Mouse (Mus musculus): ENCODE measurements around the gene Gm45753. TPM values are rescaled to one million over a fixed set of nuclear protein-coding genes. Genes with fewer than 3 reads are reported as not detected.

Gm45753 gene
- polyA plus RNA-seq, 1 experiment from 2014 or later: not detected

- 79% methylated on average over 12 of the region's 12 CpGs for WGBS
- H3K27me3 ChIP-seq (ENCODE audit: control insufficient read depth, insufficient read depth, low read length): no peaks in the 10 kb centered on the region
- no peak for ATAC-seq (ENCODE audit: insufficient number of reproducible peaks, insufficient read depth, low FRiP score, low read depth)
- H3K4me2 ChIP-seq (ENCODE audit: low read length): no peak overlapping the region
- no peak overlapping the region for H3K9ac ChIP-seq (ENCODE audit: low read length)
- no peaks in the 10 kb centered on the region for H3K36me3 ChIP-seq (ENCODE audit: control insufficient read depth, insufficient read depth, low read length)
- H3K27ac ChIP-seq (replicated peaks in 1 of 2; ENCODE audit: control insufficient read depth in 1 of 2, insufficient read depth in 1 of 2, low read depth in 2 of 2, low read length in 2 of 2): no peak overlapping the region
- H3K4me1 ChIP-seq (ENCODE audit: control insufficient read depth in 2 of 2, insufficient read depth in 2 of 2, low read length in 2 of 2): no peaks in the 10 kb centered on the region
- no peaks in the 10 kb centered on the region for H3K9me3 ChIP-seq (ENCODE audit: control insufficient read depth, low read length)
- H3K4me3 ChIP-seq (ENCODE audit: control insufficient read depth in 1 of 2, insufficient read depth in 1 of 2, low read depth in 1 of 2, low read length in 2 of 2): no peak overlapping the region
These were observed 53.2 kb downstream of the Gm45753 start for GRCm38 (mm10) chr8:45255040-45255439.

- ATAC-seq (ENCODE audit: insufficient number of reproducible peaks, insufficient read depth, low FRiP score, low read depth): no peak
- Histone ChIP-seq H3K27me3 (ENCODE audit: control insufficient read depth, insufficient read depth, low read length) (no peaks in the 10 kb centered on the region), H3K27ac (replicated peaks in 1 of 2; ENCODE audit: control insufficient read depth in 1 of 2, insufficient read depth in 1 of 2, low read depth in 2 of 2, low read length in 2 of 2) (no peak overlapping the region), H3K4me3 (ENCODE audit: control insufficient read depth in 1 of 2, insufficient read depth in 1 of 2, low read depth in 1 of 2, low read length in 2 of 2) (no peak overlapping the region), H3K9me3 (ENCODE audit: control insufficient read depth, low read length) (no peaks in the 10 kb centered on the region), H3K9ac (ENCODE audit: low read length) (no peak overlapping the region), H3K36me3 (ENCODE audit: control insufficient read depth, insufficient read depth, low read length) (no peaks in the 10 kb centered on the region), H3K4me2 (ENCODE audit: low read length) (no peak overlapping the region), H3K4me1 (ENCODE audit: control insufficient read depth in 2 of 2, insufficient read depth in 2 of 2, low read length in 2 of 2) (no peaks in the 10 kb centered on the region)
- WGBS: 68% methylated on average over 8 of the region's 8 CpGs
These were observed 53.9 kb downstream of the Gm45753 start for GRCm38 (mm10) chr8:45254194-45254842.

GRCm38 (mm10) chr8:45253586-45253985 is 54.7 kb downstream of the Gm45753 start:
- no peaks in the 10 kb centered on the region for H3K9me3 ChIP-seq (ENCODE audit: control insufficient read depth, low read length)
- no peak for ATAC-seq (ENCODE audit: insufficient number of reproducible peaks, insufficient read depth, low FRiP score, low read depth)
- H3K9ac ChIP-seq (ENCODE audit: low read length): no peak overlapping the region
- 89% methylated on average over 1 of the region's 1 CpGs for WGBS
- H3K36me3 ChIP-seq (ENCODE audit: control insufficient read depth, insufficient read depth, low read length): no peaks in the 10 kb centered on the region
- no peaks in the 10 kb centered on the region for H3K4me1 ChIP-seq (ENCODE audit: control insufficient read depth in 2 of 2, insufficient read depth in 2 of 2, low read length in 2 of 2)
- no peaks in the 10 kb centered on the region for H3K27me3 ChIP-seq (ENCODE audit: control insufficient read depth, insufficient read depth, low read length)
- H3K4me2 ChIP-seq (ENCODE audit: low read length): no peak overlapping the region
- no peak overlapping the region for H3K4me3 ChIP-seq (ENCODE audit: control insufficient read depth in 1 of 2, insufficient read depth in 1 of 2, low read depth in 1 of 2, low read length in 2 of 2)
- no peak overlapping the region for H3K27ac ChIP-seq (replicated peaks in 1 of 2; ENCODE audit: control insufficient read depth in 1 of 2, insufficient read depth in 1 of 2, low read depth in 2 of 2, low read length in 2 of 2)

- Histone ChIP-seq H3K4me2 (ENCODE audit: low read length) (no peak overlapping the region), H3K36me3 (ENCODE audit: control insufficient read depth, insufficient read depth, low read length) (no peaks in the 10 kb centered on the region), H3K27ac (replicated peaks in 1 of 2; ENCODE audit: control insufficient read depth in 1 of 2, insufficient read depth in 1 of 2, low read depth in 2 of 2, low read length in 2 of 2) (no peak overlapping the region), H3K9me3 (ENCODE audit: control insufficient read depth, low read length) (no peaks in the 10 kb centered on the region), H3K4me3 (ENCODE audit: control insufficient read depth in 1 of 2, insufficient read depth in 1 of 2, low read depth in 1 of 2, low read length in 2 of 2) (no peak overlapping the region), H3K9ac (ENCODE audit: low read length) (no peak overlapping the region), H3K4me1 (ENCODE audit: control insufficient read depth in 2 of 2, insufficient read depth in 2 of 2, low read length in 2 of 2) (no peaks in the 10 kb centered on the region), H3K27me3 (ENCODE audit: control insufficient read depth, insufficient read depth, low read length) (no peaks in the 10 kb centered on the region)
- WGBS: 45% methylated on average over 2 of the region's 2 CpGs
- ATAC-seq (ENCODE audit: insufficient number of reproducible peaks, insufficient read depth, low FRiP score, low read depth): no peak
These were observed 55.2 kb downstream of the Gm45753 start for GRCm38 (mm10) chr8:45253111-45253510.

- Histone ChIP-seq H3K9ac (ENCODE audit: low read length) (no peak overlapping the region), H3K9me3 (ENCODE audit: control insufficient read depth, low read length) (no peaks in the 10 kb centered on the region), H3K4me3 (ENCODE audit: control insufficient read depth in 1 of 2, insufficient read depth in 1 of 2, low read depth in 1 of 2, low read length in 2 of 2) (no peak overlapping the region), H3K4me1 (ENCODE audit: control insufficient read depth in 2 of 2, insufficient read depth in 2 of 2, low read length in 2 of 2) (no peaks in the 10 kb centered on the region), H3K27ac (replicated peaks in 1 of 2; ENCODE audit: control insufficient read depth in 1 of 2, insufficient read depth in 1 of 2, low read depth in 2 of 2, low read length in 2 of 2) (no peak overlapping the region), H3K4me2 (ENCODE audit: low read length) (no peak overlapping the region), H3K36me3 (ENCODE audit: control insufficient read depth, insufficient read depth, low read length) (no peaks in the 10 kb centered on the region), H3K27me3 (ENCODE audit: control insufficient read depth, insufficient read depth, low read length) (no peaks in the 10 kb centered on the region)
- ATAC-seq (ENCODE audit: insufficient number of reproducible peaks, insufficient read depth, low FRiP score, low read depth): no peak
- whole genome bisulfite sequencing: 58% methylated on average over 7 of the region's 7 CpGs
These were observed 62.0 kb downstream of the Gm45753 start for GRCm38 (mm10) chr8:45246307-45246706.

GRCm38 (mm10) chr8:45239363-45239762 is 68.9 kb downstream of the Gm45753 start:
- Histone ChIP-seq H3K4me1 (ENCODE audit: control insufficient read depth in 2 of 2, insufficient read depth in 2 of 2, low read length in 2 of 2) (peaks cover 0 to 3% of the 10 kb centered on the region in 2 experiments; a peak in 1 of 4 replicates), H3K4me2 (ENCODE audit: low read length) (no peak overlapping the region), H3K9me3 (ENCODE audit: control insufficient read depth, low read length) (no peaks in the 10 kb centered on the region), H3K36me3 (ENCODE audit: control insufficient read depth, insufficient read depth, low read length) (no peaks in the 10 kb centered on the region), H3K27ac (replicated peaks in 1 of 2; ENCODE audit: control insufficient read depth in 1 of 2, insufficient read depth in 1 of 2, low read depth in 2 of 2, low read length in 2 of 2) (no peak overlapping the region), H3K27me3 (ENCODE audit: control insufficient read depth, insufficient read depth, low read length) (no peaks in the 10 kb centered on the region), H3K4me3 (ENCODE audit: control insufficient read depth in 1 of 2, insufficient read depth in 1 of 2, low read depth in 1 of 2, low read length in 2 of 2) (no peak overlapping the region), H3K9ac (ENCODE audit: low read length) (no peak overlapping the region)
- WGBS: 81% methylated on average over 8 of the region's 8 CpGs
- no peak for ATAC-seq (ENCODE audit: insufficient number of reproducible peaks, insufficient read depth, low FRiP score, low read depth)

- Histone ChIP-seq H3K9me3 (ENCODE audit: control insufficient read depth, low read length) (no peaks in the 10 kb centered on the region), H3K27ac (replicated peaks in 1 of 2; ENCODE audit: control insufficient read depth in 1 of 2, insufficient read depth in 1 of 2, low read depth in 2 of 2, low read length in 2 of 2) (no peak overlapping the region), H3K27me3 (ENCODE audit: control insufficient read depth, insufficient read depth, low read length) (no peaks in the 10 kb centered on the region), H3K36me3 (ENCODE audit: control insufficient read depth, insufficient read depth, low read length) (no peaks in the 10 kb centered on the region), H3K9ac (ENCODE audit: low read length) (no peak overlapping the region), H3K4me2 (ENCODE audit: low read length) (no peak overlapping the region), H3K4me1 (ENCODE audit: control insufficient read depth in 2 of 2, insufficient read depth in 2 of 2, low read length in 2 of 2) (peaks cover 0 to 3% of the 10 kb centered on the region in 2 experiments; a peak in 1 of 4 replicates), H3K4me3 (ENCODE audit: control insufficient read depth in 1 of 2, insufficient read depth in 1 of 2, low read depth in 1 of 2, low read length in 2 of 2) (no peak overlapping the region)
- 20% methylated on average over 3 of the region's 3 CpGs for WGBS
- no peak for ATAC-seq (ENCODE audit: insufficient number of reproducible peaks, insufficient read depth, low FRiP score, low read depth)
These were observed 70.0 kb downstream of the Gm45753 start for GRCm38 (mm10) chr8:45238282-45238681.
